Mouse (Mus musculus) ovary, adult 18-20 months (tissue): ENCODE measurements around the gene Syt14.

ENCODE experiments used
- DNase-seq: peaks from one replicate; pipeline ENCODE4 v3.0.0; 2022; ENCODE audit warnings: low spot score, mixed read lengths

Gene Syt14

DNA sequence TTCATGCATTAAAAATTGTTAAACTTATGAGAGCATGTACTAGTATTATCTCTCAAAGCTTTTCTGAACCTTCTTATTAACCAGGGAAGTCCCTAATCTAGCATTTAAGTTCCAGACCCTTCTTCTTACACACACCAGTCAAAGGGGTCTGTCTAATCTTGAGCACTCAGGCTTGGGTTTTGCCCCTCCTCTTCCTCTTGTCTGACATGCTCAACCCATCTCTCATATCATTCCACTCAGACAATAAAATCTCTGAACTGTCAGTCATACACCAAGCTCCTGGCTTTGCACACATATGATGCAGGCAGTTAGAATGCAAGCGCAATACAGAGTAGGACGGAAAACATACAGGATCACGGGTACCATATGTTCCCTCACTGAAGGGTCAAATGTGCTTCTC lies 48.4 kb downstream of the Syt14 start:
- no peak for DNase-seq

DNA sequence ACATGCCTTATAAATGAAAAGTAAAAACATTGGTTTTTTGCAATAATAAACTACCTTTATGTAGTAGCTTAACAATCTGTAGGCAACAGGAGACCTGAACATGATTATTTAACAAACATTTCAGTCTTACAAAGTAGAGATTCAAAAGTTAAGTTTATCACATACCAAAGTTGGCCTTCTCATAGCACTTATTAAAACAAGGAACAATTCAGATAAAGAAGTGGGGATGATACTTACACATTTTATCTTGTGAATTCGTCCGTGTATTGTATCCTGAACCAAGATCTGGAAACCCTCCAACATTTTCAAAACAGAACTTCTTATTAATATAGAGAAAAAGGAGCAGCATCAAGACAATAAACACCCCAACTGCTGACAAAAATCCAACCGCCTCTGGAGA lies 49.1 kb downstream of the Syt14 start:
- DNase-seq: no peak

DNA sequence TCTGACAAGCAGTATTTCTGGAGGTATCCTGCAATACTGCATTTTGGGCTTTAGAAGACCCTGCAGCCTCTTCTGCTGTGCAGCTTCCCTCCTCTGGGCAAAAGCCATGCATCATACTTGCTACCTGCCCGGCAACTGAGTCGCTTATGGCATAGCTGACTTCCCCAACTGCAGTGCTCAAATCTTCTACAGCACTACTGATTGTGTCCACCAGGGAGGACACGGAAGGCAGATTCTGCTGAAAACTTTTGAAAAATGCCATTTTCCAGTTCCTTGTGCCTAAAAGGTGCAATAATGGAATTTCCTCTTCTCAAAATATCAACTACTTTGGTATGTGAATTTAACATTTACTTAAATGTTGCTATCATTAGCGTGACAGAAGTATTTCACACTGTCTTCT lies 51.2 kb downstream of the Syt14 start:
- no peak for DNase-seq

DNA sequence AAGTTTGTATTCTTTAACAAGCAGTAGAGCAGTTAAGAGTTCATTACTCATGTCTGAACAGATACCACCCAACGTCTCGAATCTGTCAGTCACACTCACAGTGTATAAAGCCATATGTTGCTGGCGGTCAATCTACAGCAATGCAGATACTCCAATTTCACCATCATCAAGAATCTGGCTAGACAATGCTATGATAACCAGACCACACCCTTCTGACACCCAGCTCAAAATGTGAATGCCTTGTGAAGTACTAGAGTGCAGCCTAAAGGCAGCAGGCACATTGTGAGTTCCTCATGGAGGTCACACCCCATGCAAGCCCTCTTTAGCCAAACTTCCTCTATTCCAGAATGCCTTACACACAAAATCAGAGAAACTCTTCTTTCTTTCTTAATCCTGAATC lies 53.9 kb downstream of the Syt14 start:
- no peak for DNase-seq

DNA sequence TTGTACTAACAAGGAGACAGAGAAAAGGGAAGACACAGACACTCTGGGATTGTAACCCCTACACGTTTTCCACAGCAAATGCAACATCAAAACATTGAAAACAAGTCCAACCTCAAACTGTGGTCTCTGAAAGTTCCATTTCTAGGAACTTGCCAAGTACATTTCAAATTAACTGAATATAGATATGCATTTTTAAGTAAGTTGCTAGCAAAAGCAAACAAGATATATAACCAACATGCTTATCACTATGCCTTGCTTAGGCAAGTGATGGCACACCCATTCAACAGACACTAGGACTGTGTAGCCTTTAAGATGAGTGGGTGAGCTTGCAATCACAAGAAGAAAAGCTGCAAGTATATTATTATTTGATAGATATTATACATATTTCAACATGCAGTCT lies 54.5 kb downstream of the Syt14 start:
- DNase-seq: no peak

DNA sequence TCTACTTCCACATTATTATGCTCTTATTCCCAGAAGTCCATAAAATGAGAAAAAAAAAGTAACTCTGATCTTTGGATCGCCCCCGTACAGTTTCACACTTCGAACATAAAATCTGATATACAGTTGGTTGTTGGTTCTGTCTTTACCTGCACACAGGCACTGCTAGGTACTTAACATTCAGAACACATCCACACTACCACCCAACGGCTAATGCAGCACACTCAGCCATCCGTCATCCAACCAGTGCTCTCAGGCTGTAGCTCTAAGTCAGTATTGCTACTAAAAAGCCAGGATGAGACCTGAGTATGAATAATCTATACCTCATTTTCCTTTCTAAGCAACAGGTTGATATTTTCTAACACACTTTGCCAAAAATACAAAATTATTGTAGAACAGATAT lies 73.3 kb downstream of the Syt14 start:
- no peak for DNase-seq

DNA sequence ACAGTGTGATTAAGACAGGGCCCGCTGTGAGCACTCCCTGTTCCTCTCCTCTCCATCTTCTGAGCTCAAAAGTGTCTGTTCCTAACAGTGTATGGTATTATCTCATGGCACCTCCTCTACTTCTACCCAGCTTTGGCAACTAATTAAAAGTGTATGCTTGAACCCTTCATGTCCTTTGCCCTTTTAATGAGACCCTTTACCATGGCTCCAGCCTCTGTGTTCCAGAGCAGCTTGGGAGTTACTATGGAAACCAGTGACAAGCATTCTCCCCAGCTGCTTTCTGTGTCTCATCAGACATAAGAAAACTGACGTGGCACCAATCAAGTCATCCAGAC lies 87.8 kb downstream of the Syt14 start:
- no peak for DNase-seq

DNA sequence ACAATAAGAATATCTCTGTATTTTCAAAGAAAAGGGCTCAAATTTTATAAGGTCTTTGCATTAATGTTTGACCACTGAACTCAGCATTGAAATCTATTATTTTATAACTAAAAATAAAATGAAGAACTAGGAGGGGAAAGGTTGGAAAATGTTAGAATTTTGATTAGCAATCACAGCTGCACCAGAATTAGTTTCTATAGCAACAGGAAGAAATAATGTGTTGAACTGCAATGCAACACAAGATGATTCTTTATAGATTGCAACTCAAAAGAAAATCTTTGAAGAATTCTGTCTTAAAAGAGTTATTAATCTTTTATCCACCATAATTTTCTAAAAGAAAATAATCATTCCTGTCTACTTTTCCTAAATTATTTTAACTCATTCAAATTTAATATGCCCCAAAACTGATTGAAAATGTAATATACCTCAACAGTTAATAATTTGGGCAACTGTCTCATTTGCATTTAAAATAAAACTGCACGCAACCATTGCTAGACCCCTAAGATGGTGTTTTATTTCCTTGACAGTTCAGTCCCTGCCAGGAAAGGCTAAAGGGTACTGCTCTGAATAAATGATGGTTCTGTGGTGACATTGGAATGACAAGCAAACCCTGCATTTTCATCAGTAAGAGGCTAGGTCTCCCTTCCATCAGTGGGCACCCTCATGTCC lies 88.3 kb downstream of the Syt14 start:
- no peak for DNase-seq

DNA sequence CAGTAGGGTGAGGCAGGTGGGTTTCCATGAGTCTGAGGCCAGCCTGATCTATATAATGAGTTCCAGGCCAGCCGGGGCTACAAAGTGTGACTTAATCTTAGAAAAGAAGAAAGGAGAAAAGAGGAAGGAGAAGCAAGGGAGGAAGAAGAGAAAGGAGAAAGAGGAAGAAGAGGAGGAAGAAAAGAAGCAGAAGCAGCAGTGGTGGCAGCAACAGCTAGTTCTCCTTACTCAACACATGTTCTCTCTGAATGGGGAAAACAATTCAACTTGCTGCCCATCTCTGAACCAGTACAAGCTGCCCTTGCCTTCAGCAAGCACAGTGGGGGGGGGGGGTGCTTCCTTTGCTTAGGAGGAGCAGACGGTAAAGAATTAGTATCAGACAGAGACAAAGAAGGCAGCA lies 96.5 kb downstream of the Syt14 start:
- DNase-seq: no peak

DNA sequence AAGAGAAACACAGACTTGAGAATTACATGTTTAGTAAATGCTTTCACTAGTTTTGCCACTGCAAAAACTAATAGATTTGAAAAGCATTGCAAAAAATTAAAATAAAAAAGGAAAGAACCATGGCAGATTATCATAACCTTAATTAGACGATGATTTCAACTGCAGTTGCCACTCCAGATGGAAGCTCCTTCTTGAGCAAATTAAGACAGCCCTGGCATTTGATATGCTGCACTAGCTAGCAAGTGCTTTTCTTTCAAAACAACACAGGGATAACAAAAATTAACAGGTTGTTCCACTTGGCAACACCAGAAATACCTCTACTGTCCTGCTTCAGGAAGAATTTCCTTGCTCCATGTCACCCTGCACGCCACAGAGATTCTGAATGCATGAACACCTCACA lies 97.6 kb downstream of the Syt14 start:
- no peak for DNase-seq

DNA sequence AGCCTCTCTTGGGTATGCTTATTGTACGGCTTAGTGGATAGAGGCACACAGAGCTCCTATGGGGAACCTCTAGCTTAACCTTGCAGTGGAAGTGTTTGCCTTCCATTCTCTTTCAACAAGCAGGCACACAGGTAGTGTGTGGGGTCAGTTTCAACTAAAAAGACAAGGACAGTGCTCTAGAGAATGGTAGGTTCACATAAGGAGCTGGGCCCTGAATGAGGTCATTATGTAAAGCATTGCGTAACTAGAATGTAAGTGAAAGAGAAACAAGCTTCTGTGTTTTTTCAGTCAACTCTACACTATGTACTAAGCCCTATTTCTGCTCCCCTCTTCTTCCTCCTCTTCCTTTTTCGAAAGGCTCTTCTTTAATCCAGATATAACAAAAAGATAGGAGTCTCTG lies 103.8 kb downstream of the Syt14 start:
- DNase-seq: no peak

DNA sequence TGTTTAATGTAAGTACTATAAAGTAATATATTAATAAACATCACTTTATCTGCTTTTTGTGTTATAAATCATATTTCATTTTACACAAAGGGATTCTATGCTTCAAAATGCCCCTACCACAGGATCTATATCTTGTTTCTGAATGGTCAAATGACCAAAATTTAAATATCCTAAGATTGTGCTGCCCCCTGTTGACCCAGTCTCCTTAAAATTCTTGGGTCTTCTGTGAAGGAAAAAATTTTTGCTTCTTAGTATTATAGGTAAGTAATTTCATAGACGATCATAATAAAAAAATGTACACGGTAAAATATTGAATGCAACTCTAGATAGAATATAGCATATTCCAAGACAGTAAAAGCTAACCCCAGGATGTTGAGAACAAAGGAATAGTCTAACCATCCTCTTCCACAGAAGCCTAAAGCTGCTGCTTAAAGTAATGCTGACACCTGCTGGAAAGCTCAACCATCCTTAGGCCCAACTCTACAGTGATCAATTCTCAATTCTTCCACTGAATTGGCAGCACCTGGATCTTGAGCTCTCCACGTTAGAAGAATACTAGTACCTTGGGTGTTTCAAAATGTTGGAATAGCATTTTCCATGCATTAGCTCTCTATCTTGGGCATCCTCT lies 123.4 kb downstream of the Syt14 start:
- no peak for DNase-seq

DNA sequence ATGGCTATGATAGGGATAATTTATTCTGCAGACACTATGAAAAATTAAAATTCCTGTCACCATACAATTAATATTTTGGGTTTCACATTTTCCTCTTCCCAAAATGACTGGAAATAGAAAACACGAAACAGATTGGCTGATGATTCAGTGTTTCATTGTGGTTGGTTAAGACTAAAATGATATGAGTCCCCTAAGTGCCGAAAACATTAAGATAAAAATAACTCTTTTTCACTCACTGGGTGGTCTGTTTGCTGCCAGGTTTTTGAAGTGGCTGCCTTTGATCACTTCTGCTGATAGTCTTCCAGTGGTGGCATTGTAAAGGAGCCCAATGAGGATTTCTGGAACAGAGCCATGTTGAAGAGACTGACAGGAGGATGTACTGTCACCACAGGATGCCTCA lies 134.1 kb downstream of the Syt14 start:
- no peak for DNase-seq

DNA sequence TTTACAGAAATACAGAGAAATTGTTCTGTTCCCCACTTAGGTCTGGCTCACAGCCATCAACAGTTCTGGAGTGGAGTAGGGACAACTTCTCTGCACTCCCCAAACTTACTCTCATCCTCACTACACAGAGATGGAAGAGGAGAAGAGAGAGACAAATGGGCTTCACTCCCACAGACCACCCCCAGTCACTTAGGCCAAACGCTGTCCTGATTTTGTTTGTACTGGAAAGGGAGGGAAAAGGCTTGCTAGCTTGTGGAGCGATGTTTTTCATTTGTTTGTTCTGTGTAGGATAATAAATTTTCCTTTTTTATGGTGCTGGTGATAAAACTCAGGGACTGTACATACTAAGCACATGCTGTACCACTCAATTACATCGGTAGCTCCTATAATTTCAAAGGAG lies 134.7 kb downstream of the Syt14 start:
- no peak for DNase-seq

DNA sequence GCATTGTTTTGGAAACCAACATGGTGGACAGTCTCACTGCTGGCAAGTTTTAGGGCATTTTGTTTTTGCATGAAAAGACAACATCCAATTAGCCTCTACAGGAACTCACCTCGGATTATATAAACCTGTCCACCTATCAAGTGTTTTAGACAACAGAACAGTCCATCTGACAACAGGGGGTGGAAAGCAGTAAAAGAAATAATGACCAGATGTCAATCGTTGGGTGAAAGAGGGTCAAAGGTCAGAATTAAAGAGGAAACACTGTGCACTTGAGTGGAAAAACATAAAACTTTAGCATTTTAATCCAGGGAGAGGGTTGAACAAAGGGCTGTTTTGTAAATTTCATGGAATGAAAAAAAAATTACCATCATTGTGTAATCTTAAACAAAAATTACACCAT lies 136.8 kb downstream of the Syt14 start:
- no peak for DNase-seq

DNA sequence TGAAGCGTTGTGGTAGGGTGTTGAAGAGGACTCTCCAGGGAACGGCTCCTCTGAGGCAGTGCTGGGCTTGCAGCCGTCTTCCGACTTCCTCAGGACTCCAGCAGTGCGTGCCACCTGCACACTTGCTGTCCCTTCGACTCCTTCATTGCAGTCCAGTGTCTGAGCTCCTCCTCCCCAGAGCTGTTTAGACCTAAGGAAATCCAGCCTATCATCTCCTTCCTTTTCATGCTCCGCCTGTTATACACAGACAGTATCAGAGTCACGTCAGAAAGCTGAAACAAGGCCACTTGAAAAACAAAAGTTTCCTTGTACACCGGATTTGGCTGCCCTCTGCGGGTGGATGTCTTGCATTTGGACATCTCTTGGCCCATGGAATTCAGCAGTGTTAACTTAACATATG lies 138.4 kb downstream of the Syt14 start:
- DNase-seq: peak; percentile 8

DNA sequence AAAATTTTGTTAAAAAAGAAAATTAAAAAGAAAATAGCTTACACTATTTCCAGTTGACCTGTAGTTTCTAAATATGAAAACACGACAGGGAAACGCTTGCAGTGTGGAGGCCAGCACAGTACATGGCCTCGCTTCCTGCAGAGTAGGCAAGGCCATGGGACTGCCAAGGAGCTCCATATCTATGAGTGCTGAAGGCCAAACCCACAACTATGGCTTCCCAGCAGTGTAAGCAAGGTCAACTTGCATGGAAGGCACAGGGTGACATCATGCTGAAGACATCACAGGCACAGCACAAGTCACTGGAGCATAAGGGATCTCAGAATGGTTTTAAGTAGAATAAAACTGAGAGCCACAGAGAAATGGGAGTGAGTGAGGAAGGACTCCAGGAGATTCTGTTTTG lies 139.5 kb downstream of the Syt14 start:
- peak; percentile 79 for DNase-seq

DNA sequence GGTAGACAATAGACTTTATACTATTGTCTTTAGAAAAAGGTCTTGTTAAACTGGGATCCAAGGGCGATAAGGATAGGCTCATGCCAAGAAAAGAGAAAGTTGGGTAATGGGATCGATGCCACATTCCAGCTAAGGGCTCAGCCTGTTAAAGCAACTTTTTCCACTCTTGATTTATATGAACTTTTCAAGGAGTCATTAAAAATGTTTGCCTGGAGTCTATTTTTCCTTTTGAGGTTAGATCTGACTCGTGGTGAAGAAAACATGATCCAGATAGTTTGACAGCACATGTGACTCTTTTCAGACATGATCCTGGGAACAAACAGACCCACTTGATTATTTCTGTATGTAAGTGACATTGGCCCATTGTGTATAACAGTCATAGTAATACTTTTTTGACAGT lies 144.9 kb downstream of the Syt14 start:
- no peak for DNase-seq

DNA sequence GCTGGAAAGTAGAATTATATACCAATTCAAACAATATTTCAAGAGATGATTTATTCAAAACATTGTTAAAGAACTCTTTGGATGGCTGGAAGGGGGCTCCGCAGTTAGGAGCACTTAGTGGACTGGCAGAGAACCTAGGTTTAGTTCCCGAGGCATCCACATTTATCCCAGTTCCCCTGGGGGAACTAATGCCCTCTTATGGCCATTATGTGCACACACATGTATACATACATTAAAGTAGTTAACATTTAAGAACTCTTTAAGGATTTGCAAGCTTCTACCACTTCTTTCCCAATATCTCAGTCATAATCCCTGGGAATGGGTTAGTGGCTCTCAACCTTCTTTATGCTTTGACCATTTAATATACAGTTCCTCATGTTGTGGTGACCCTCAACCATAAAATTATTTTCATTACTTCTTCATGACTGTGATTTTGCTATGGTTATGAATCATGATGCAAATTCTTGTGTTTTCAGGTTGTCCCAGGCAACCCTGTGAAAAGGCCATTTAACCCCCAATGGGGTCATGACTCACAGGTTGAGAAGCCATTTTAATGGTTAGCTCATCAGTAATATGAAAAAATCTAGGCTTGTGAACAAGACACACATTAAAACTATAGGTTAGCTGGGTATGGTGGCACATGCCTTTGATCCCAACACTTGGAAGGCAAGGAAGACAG lies 152.8 kb downstream of the Syt14 start:
- DNase-seq: no peak

DNA sequence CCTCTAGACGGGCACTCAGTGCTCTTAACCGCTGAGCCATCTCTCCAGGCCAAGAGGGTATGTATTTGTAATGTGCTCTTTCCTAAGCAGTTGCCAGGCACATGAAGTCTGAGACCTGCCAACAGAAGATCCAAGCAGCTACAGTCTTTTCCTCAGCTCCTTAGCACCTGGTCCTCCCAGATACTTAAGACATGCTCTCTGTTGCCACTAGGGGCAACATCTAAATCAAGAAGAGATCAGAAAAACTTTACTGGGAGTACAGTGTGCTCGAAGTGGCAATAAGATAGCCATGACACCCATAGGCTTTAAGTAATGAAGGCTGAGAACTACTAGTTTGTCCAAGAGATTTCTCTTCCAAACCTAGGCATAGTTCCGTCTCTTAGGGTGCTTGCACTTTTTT lies 155.4 kb downstream of the Syt14 start:
- DNase-seq: no peak

DNA sequence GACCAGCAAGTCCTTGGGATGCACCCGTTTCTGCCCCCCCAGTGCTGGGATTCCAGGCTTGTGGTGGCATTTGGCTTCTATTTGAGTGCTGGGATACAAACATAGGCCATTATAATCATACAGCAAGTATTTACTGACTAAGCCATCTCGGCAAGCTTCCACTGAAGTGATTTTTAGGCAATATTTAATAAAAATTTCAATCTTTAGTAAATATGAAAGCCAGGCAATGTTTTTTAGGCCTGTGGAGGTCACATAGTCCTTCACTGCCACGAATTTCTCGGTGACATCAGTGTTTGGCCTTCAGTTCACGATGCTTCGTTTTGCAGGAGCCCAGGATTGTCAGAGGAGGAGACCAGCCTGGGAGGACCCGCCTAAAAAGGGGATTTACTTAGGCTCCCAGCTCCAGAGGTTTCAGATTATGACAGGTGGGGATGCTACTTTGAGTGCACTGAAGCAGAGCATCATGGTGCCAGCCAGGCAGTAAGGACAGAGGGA lies 156.4 kb downstream of the Syt14 start:
- DNase-seq: no peak

DNA sequence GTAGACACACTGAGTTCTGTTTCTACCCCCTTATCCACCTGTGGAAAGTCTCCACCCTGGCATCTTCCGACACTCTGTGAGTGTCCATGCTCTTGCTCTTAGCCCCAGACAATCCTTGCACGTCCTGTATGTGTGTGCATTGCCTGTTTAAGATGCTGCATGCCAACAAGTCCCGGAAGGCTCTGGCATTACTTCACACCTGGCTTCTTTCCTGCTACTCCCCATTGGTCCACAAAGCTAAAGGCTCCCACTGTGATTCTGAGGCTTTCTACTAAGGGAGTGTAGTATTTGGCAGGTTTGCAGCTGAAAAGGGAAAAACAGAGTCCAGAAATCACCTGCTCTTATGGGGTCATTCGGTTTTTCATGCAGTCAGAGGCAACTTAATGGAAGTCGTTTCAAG lies 162.7 kb downstream of the Syt14 start:
- DNase-seq: no peak

DNA sequence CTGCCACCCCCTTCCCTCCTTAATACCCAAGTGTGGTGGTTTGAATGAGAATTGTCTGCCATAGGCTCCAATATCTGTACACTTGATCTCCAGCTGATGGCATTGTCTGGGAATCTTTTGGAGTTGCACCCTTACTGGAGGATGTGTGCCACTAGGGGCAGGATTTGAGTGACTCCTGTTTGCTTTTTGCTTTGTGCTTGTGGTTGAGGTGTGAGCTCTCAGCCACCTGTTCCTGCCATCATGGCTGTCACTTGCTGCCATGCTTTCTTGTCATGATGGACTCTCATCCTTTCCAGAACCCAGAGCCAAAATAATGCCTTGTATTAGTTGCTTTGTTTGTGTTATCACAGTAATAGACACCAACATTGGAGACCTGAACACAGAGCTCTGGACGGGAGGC lies 165.8 kb downstream of the Syt14 start:
- no peak for DNase-seq

DNA sequence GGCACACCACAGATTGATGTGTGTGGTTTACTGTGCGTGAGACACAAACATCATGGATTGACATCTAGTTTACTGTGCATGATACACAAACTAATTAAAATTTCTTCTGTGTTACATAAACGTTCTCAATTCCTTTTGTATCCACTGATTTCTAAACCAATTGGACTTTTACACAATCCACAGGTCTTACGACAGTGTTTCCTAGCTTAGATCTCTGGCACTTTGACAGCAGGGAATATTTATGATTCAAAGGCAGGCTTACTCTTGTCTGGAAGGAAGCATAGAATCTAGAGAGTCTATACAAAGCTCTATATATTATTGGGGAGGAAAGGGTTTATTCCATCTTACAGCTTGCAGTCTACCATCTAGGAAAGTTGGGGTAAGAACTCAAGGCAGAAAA lies 171.1 kb downstream of the Syt14 start:
- DNase-seq: no peak
